Mouse (Mus musculus) liver, embryonic 11.5 days (tissue): ENCODE results near the gene Rrp8. TPM values are rescaled to one million over a fixed set of nuclear protein-coding genes. Genes with fewer than 3 reads are reported as not detected.
A peak's percentile ranks its signal among the peaks of the same experiment; 100 is the strongest.
"Not testable (repeated sequence)": the region's sequence is repeated elsewhere in the genome, so short reads cannot be mapped to it uniquely, and the experiment has no call there.

Experiments
- ATAC-seq: fragments of 200-750 bp; cut with Nextera tagmentation; replicated peaks from 2 replicates; pipeline ENCODE4 v1.8.0; 2017; ENCODE audit warnings: moderate number of reproducible peaks, mild to moderate bottlenecking, moderate TSS enrichment, moderate library complexity; ENCODE audit not compliant: low FRiP score
- DNase-seq: peaks from one replicate; pipeline ENCODE4 v3.0.0-alpha.2; 2017; ENCODE audit warnings: low spot score
- H3K27ac ChIP-seq: fragments of 300-500 bp; sonication (generic); 2 replicates; pipeline ENCODE4 v1.5.1; 2014; ENCODE audit warnings: mild to moderate bottlenecking, low read depth, low read length, control low read depth
- H3K27me3 ChIP-seq: fragments of 300-500 bp; sonication (generic); replicated peaks from 2 replicates; pipeline ENCODE4 v1.6.1; 2014; ENCODE audit warnings: low read length, mixed read lengths; ENCODE audit not compliant: control insufficient read depth, insufficient read depth
- H3K36me3 ChIP-seq: fragments of 300-500 bp; sonication (generic); 2 replicates; pipeline ENCODE4 v1.6.1; 2014; ENCODE audit warnings: mild to moderate bottlenecking, low read length, moderate library complexity, mixed read lengths; ENCODE audit not compliant: control insufficient read depth, insufficient read depth
- H3K4me1 ChIP-seq: fragments of 300-500 bp; sonication (generic); replicated peaks from 2 replicates; pipeline ENCODE4 v1.6.1; 2014; ENCODE audit warnings: low read length, mixed read lengths; ENCODE audit not compliant: control insufficient read depth, insufficient read depth
- H3K4me2 ChIP-seq: fragments of 300-500 bp; sonication (generic); 2 replicates; pipeline ENCODE4 v1.6.1; 2014; ENCODE audit warnings: mild to moderate bottlenecking, control low read depth, moderate library complexity
- H3K4me3 ChIP-seq: fragments of 300-500 bp; sonication (generic); 2 replicates; pipeline ENCODE4 v1.5.1; 2014; ENCODE audit warnings: low read depth, low read length, control low read depth
- H3K9ac ChIP-seq: fragments of 300-500 bp; sonication (generic); 2 replicates; pipeline ENCODE4 v1.6.1; 2014; ENCODE audit warnings: low read depth, low read length, control low read depth
- H3K9me3 ChIP-seq: fragments of 300-500 bp; sonication (generic); 2 replicates; pipeline ENCODE4 v1.6.1; 2016; ENCODE audit warnings: low read length, inconsistent platforms, mixed read lengths; ENCODE audit not compliant: control insufficient read depth
- WGBS: fragments of 180-500 bp; shearing (Covaris S2); extraction: QIAGEN DNeasy Blood & Tissue Kit; methylation state at CpG from one replicate; pipeline ENCODE4 v1.1.7; 2014; 5-methylcytosine and 5-hydroxymethylcytosine counted together
- polyA plus RNA-seq: library from polyadenylated mRNA; unstranded; fragments of >200 nt; fragmentation: Nextera tagmentation; extraction: Ambion mirVana; gene quantifications from 2 replicates; pipeline ENCODE4 v1.2.1, GENCODE M21; 2014

The Rrp8 gene
- polyA plus RNA-seq, 1 experiment from 2014 or later: 42.3 TPM

DNA sequence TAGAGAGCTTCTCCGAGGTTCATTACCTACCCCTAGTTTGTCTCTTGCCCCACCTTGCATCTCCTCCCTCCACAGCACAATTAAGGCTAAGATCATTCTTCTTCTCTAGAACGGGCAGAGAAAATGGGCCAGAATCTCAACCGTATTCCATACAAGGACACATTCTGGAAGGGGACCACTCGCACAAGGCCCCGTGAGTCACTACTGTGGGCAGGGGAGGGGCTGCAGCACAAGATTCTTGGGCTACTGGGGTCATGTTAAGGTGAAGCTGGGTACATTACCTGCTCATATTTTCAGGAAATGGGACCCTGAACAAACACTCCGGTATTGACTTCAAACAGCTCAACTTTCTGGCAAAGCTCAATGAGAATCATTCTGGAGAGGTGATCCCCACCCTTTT, 3.7 kb upstream of the Rrp8 start:
- DNase-seq (no peak), ATAC-seq (no peak)
- H3K27ac ChIP-seq: no peak overlapping the region

DNA sequence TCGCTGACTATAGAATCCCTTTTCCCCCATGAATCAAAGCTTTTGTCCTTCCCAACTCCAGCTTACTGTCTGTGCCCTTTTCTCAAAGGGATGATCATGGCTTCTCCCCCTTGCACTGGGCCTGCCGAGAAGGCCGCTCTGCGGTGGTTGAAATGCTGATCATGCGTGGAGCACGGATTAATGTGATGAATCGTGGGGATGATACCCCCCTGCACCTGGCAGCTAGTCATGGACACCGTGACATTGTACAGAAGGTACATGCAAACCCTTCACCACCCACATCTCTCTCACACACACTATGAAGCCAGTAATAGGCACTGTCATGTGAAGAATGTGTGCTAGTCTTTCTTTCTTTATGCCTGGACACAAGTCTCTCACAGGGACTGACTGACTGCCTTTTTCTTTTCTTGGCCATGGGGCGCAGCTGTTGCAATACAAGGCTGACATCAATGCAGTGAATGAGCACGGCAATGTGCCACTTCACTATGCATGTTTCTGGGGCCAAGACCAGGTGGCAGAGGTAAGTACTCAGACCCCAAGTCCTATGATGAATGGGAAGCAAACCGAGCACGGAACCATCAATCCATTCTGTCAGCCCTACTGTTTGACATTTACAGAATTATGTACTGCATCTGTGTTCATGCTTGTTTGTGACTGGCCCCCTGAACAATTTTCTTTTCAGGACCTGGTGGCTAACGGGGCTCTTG, 3.1 kb upstream of the Rrp8 start:
- H3K36me3 ChIP-seq: peaks cover 24% of the 10 kb centered on the region
- 90% methylated on average over 13 of the region's 13 CpGs for WGBS
- H3K9me3 ChIP-seq: no peaks in the 10 kb centered on the region
- H3K4me1 ChIP-seq: peaks cover 32% of the 10 kb centered on the region
- no peak overlapping the region for H3K9ac ChIP-seq
- peak; percentile 28 for DNase-seq
- H3K4me3 ChIP-seq: no peak overlapping the region
- no peak overlapping the region for H3K4me2 ChIP-seq
- H3K27ac ChIP-seq: no peak overlapping the region
- no peak for ATAC-seq
- H3K27me3 ChIP-seq: no peaks in the 10 kb centered on the region

More for the DNA sequence above, 3.7 kb upstream of the Rrp8 start:
- Histone ChIP-seq H3K27me3 (no peaks in the 10 kb centered on the region), H3K4me3 (no peak overlapping the region), H3K36me3 (peaks cover 24% of the 10 kb centered on the region), H3K4me1 (peaks cover 32% of the 10 kb centered on the region), H3K4me2 (no peak overlapping the region), H3K9me3 (no peaks in the 10 kb centered on the region), H3K9ac (no peak overlapping the region)
- WGBS: 92% methylated on average over 6 of the region's 6 CpGs

GRCm38 (mm10) chr7:105738948-105739347, 1.8 kb upstream of the Rrp8 start:
- ATAC-seq: 0 out of 2 replicates have a peak, but pooled peaks have one; percentile 13
- peak overlapping the region; percentile 79 for H3K27ac ChIP-seq
- peak overlapping the region; percentile 92 for H3K4me3 ChIP-seq
- no peaks in the 10 kb centered on the region for H3K27me3 ChIP-seq
- no peaks in the 10 kb centered on the region for H3K9me3 ChIP-seq
- peak overlapping the region; percentile 87 for H3K4me2 ChIP-seq
- peaks cover 28% of the 10 kb centered on the region for H3K36me3 ChIP-seq
- peaks cover 27% of the 10 kb centered on the region for H3K4me1 ChIP-seq
- peak; percentile 56 for DNase-seq
- H3K9ac ChIP-seq: no peak overlapping the region; the same call in 1 of the 2 replicates
- WGBS: 27% methylated on average over 3 of the region's 3 CpGs

GRCm38 (mm10) chr7:105738286-105738685, 1.1 kb upstream of the Rrp8 start:
- H3K4me3 ChIP-seq: peak overlapping the region; percentile 92
- DNase-seq: peak; percentile 27
- no peaks in the 10 kb centered on the region for H3K27me3 ChIP-seq
- 0 out of 2 replicates have a peak overlapping the region, but pooled peaks have one; percentile 30 for H3K9ac ChIP-seq
- no peak for ATAC-seq
- peaks cover 26% of the 10 kb centered on the region for H3K4me1 ChIP-seq
- H3K36me3 ChIP-seq: peaks cover 34% of the 10 kb centered on the region
- peak overlapping the region; percentile 79 for H3K27ac ChIP-seq
- H3K4me2 ChIP-seq: peak overlapping the region; percentile 87
- H3K9me3 ChIP-seq: no peaks in the 10 kb centered on the region
- WGBS: 43% methylated on average over 2 of the region's 2 CpGs

DNA sequence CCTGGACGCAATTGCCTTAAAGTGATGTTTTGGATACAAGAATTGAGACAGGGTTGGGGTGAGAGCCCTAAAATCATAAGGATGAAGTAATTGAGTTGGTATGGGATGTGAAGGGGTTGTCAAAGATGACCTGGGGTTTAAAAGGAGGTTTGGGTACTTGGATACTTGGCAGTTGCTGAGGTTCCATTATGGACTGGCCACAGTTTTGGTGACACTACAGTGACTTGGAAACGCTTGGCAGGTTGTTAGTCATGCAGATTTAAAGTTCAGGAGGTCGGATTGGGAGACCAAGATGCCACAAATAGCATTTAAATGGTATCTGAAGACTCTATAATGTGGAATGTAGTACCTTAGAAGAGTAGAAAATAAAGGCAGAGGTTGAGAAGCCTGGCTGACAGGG, 463 bp upstream of the Rrp8 start:
- Histone ChIP-seq H3K9ac (peak overlapping the region; percentile 96), H3K9me3 (no peaks in the 10 kb centered on the region), H3K36me3 (peaks cover 35% of the 10 kb centered on the region), H3K4me1 (peaks cover 22% of the 10 kb centered on the region), H3K27ac (peak overlapping the region; percentile 89; the same call in 1 of the 2 replicates), H3K4me2 (peak overlapping the region; percentile 87), H3K4me3 (peak overlapping the region; percentile 92), H3K27me3 (no peaks in the 10 kb centered on the region)
- WGBS: 23% methylated on average over 3 of the region's 3 CpGs
- ATAC-seq (no peak), DNase-seq (no peak)

DNA sequence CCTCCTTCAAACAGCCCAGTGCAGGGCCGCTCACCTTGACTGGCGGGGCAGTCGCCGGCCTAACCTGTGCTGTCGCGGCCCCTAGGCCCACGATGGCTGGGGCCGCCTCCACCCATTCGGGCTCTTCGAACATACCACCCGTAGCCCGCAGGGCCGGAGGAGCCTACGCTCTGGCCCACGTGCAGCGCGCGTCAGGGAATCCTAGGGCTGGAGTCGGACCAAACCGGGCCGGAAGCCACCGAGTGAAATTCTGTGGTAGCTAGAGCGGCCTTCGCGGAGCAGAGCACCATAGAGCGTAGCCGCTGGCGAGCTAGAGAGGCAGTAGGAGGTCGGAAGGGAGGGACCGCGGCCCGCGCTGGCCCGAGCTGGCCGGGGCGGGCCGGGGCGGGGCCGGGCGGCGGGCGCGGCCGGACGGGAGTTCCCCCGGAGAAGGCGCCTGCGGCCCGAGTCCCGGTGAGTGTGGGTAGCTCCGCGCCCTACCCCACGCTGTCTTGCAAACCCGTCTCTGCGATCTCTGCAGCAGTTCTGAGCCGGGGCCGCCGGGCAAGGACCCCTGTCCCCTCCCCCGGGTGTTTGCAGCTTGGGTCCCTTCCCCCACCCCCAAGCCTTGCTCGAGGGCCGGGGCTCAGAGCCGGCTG, 802 bp downstream of the Rrp8 start, which contains the start of gene Ilk:
Ilk (plus strand) TSS at position 329 of the 638 bp plus-strand sequence.
- Histone ChIP-seq H3K27ac (peak within 1 kb of the TSS; percentile 89), H3K27me3 (no peaks in the 10 kb centered on the region), H3K4me3 (peak within 1 kb of the TSS; percentile 92), H3K4me2 (peak within 1 kb of the TSS; percentile 87), H3K36me3 (peaks cover 34% of the 10 kb centered on the region), H3K9ac (peak within 1 kb of the TSS; percentile 96), H3K9me3 (no peaks in the 10 kb centered on the region), H3K4me1 (peaks cover 22% of the 10 kb centered on the region)
- under 1% methylated on average over 59 of the region's 62 CpGs for WGBS
- DNase-seq (peak; percentile 87), ATAC-seq (peak; percentile 97)

DNA sequence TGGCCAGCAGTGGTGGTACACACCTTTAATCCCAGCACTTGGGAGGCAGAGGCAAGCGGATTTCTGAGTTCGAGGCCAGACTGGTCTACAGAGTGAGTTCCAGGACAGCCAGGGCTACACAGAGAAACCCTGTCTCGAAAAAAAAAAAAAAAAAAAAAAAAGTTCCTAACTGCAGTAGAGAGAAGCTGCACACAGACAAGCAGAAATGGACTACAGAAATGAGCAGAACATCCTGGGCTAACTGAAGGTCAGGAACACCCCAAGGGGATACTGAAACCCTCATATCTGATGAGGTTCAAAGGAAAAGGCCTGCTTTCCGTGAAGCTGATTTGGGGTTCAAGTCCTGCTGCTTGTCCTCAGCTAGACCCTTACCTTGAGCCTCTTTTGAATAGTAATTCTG, 1.7 kb downstream of the Rrp8 start:
- not testable (repeated sequence) for ATAC-seq, H3K27ac ChIP-seq, H3K27me3 ChIP-seq, H3K9me3 ChIP-seq
- H3K4me2 ChIP-seq: peak overlapping the region; percentile 87
- peaks cover 22% of the 10 kb centered on the region for H3K4me1 ChIP-seq
- peaks cover 29% of the 10 kb centered on the region for H3K36me3 ChIP-seq
- peak; percentile 28 for DNase-seq
- H3K9ac ChIP-seq: peak overlapping the region; percentile 96
- WGBS: 52% methylated on average over 4 of the region's 4 CpGs
- peak overlapping the region; percentile 92 for H3K4me3 ChIP-seq

DNA sequence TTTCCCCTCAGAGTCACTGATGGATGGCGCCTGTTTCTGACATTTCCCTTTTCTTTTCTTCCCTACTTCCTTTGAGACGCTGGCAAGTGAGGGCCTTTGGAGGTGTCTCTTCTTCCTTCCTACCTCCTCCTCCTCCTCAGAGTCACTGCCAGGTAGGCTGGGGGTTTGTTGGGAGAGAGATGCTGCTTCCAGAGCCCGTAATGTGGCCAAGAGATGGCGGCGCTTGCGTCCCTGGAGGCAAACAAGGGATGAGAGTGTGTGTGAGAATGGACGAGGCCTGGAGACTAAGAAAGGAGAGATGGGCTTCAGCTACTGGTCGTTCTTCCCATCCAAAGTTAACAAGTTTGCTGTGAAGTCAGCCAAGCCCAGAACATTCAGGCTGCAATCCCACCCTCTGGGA, 2.4 kb downstream of the Rrp8 start:
- Histone ChIP-seq H3K36me3 (peaks cover 26% of the 10 kb centered on the region), H3K27me3 (no peaks in the 10 kb centered on the region), H3K9ac (0 out of 2 replicates have a peak overlapping the region, but pooled peaks have one; percentile 35), H3K4me2 (peak overlapping the region; percentile 87), H3K4me1 (peaks cover 22% of the 10 kb centered on the region), H3K4me3 (no peak overlapping the region), H3K9me3 (no peaks in the 10 kb centered on the region), H3K27ac (no peak overlapping the region)
- no peak for ATAC-seq
- DNase-seq: peak; percentile 20
- 87% methylated on average over 8 of the region's 8 CpGs for WGBS
